Mouse (Mus musculus): Measurements from ENCODE around the gene Polh. TPM values are rescaled to one million over a fixed set of nuclear protein-coding genes. Genes with fewer than 3 reads are reported as not detected.

Gene Polh
- polyA plus RNA-seq, 1 experiment from 2014 or later: 9.0 TPM

- H3K36me3 ChIP-seq: peaks cover 80% of the 10 kb centered on the region
- no peak for ATAC-seq (ENCODE audit: low FRiP score)
- 82% methylated on average over 5 of the region's 5 CpGs for WGBS
Observed at GRCm38 (mm10) chr17:46166270-46166669, 36.2 kb downstream of the Polh start.

GRCm38 (mm10) chr17:46165460-46165859 is 37.0 kb downstream of the Polh start:
- Histone ChIP-seq H3K9ac (no peak overlapping the region), H3K36me3 (peaks cover 72% of the 10 kb centered on the region), H3K27me3 (no peaks in the 10 kb centered on the region), H3K4me2 (no peak overlapping the region), H3K9me3 (no peaks in the 10 kb centered on the region), H3K4me3 (no peak overlapping the region), H3K27ac (no peak overlapping the region), H3K4me1 (replicated peaks) (peaks cover 21% of the 10 kb centered on the region)
- ATAC-seq (ENCODE audit: low FRiP score): no peak
- 91% methylated on average over 12 of the region's 12 CpGs for WGBS

More at GRCm38 (mm10) chr17:46166270-46166669, 36.2 kb downstream of the Polh start:
- Histone ChIP-seq H3K27ac (no peak overlapping the region), H3K27me3 (no peaks in the 10 kb centered on the region), H3K9ac (no peak overlapping the region), H3K9me3 (no peaks in the 10 kb centered on the region), H3K4me2 (no peak overlapping the region), H3K4me1 (replicated peaks) (peaks cover 21% of the 10 kb centered on the region), H3K4me3 (no peak overlapping the region)

- H3K4me3 ChIP-seq: no peak overlapping the region
- peaks cover 66% of the 10 kb centered on the region for H3K36me3 ChIP-seq
- H3K9me3 ChIP-seq: no peaks in the 10 kb centered on the region
- H3K27me3 ChIP-seq: no peaks in the 10 kb centered on the region
- peaks cover 23% of the 10 kb centered on the region for H3K4me1 ChIP-seq (replicated peaks)
- no peak overlapping the region for H3K27ac ChIP-seq
- ATAC-seq (ENCODE audit: low FRiP score): no peak
- 95% methylated on average over 10 of the region's 10 CpGs for WGBS
- no peak overlapping the region for H3K4me2 ChIP-seq
- H3K9ac ChIP-seq: no peak overlapping the region
Observed at GRCm38 (mm10) chr17:46164791-46165190, 37.7 kb downstream of the Polh start.

GRCm38 (mm10) chr17:46164301-46164700 is 38.1 kb downstream of the Polh start:
- WGBS: 95% methylated on average over 8 of the region's 8 CpGs
- H3K4me1 ChIP-seq (replicated peaks): peaks cover 27% of the 10 kb centered on the region
- H3K9me3 ChIP-seq: no peaks in the 10 kb centered on the region
- no peaks in the 10 kb centered on the region for H3K27me3 ChIP-seq
- no peak overlapping the region for H3K27ac ChIP-seq
- no peak for ATAC-seq (ENCODE audit: low FRiP score)
- H3K4me2 ChIP-seq: no peak overlapping the region
- peaks cover 61% of the 10 kb centered on the region for H3K36me3 ChIP-seq
- no peak overlapping the region for H3K9ac ChIP-seq
- H3K4me3 ChIP-seq: no peak overlapping the region

GRCm38 (mm10) chr17:46162951-46163421 is 39.5 kb downstream of the Polh start:
- 89% methylated on average over 9 of the region's 9 CpGs for WGBS
- H3K27me3 ChIP-seq: no peaks in the 10 kb centered on the region
- peak overlapping the region; percentile 78 for H3K4me2 ChIP-seq
- H3K36me3 ChIP-seq: peaks cover 48% of the 10 kb centered on the region
- H3K27ac ChIP-seq: no peak overlapping the region
- H3K9me3 ChIP-seq: no peaks in the 10 kb centered on the region
- H3K4me3 ChIP-seq: 0 out of 2 replicates have a peak overlapping the region, but pooled peaks have one; percentile 78
- ATAC-seq (ENCODE audit: low FRiP score): no peak
- H3K9ac ChIP-seq: no peak overlapping the region
- peaks cover 27% of the 10 kb centered on the region for H3K4me1 ChIP-seq (replicated peaks)

GRCm38 (mm10) chr17:46162551-46162950 is 39.9 kb downstream of the Polh start:
- Histone ChIP-seq H3K4me3 (0 out of 2 replicates have a peak overlapping the region, but pooled peaks have one; percentile 78), H3K9ac (no peak overlapping the region), H3K9me3 (no peaks in the 10 kb centered on the region), H3K36me3 (peaks cover 43% of the 10 kb centered on the region), H3K4me1 (replicated peaks) (peaks cover 27% of the 10 kb centered on the region), H3K27me3 (no peaks in the 10 kb centered on the region), H3K27ac (no peak overlapping the region), H3K4me2 (peak overlapping the region; percentile 78)
- 91% methylated on average over 7 of the region's 7 CpGs for WGBS
- no peak for ATAC-seq (ENCODE audit: low FRiP score)

- Histone ChIP-seq H3K4me3 (peak overlapping the region; percentile 78), H3K36me3 (peaks cover 35% of the 10 kb centered on the region), H3K4me1 (replicated peaks) (peaks cover 27% of the 10 kb centered on the region), H3K9me3 (no peaks in the 10 kb centered on the region), H3K9ac (peak overlapping the region; percentile 92), H3K27me3 (no peaks in the 10 kb centered on the region), H3K27ac (peak overlapping the region; percentile 83; the same call in 1 of the 2 replicates), H3K4me2 (peak overlapping the region; percentile 78)
- 51% methylated on average over 9 of the region's 9 CpGs for WGBS
- no peak for ATAC-seq (ENCODE audit: low FRiP score)
Observed at GRCm38 (mm10) chr17:46161710-46162109, 40.7 kb downstream of the Polh start.

- Histone ChIP-seq H3K4me2 (peak overlapping the region; percentile 78), H3K27ac (peak overlapping the region; percentile 83), H3K4me3 (peak overlapping the region; percentile 78), H3K9ac (peak overlapping the region; percentile 92), H3K9me3 (no peaks in the 10 kb centered on the region), H3K4me1 (replicated peaks) (peaks cover 27% of the 10 kb centered on the region), H3K27me3 (no peaks in the 10 kb centered on the region), H3K36me3 (peaks cover 30% of the 10 kb centered on the region)
- ATAC-seq (ENCODE audit: low FRiP score): peak; percentile 63
- 0% methylated on average over 19 of the region's 19 CpGs for WGBS
Observed at GRCm38 (mm10) chr17:46161179-46161578, 41.3 kb downstream of the Polh start.

- peak within 1 kb of the TSS; percentile 78 for H3K4me3 ChIP-seq
- H3K27ac ChIP-seq: peak within 1 kb of the TSS; percentile 83
- WGBS: under 1% methylated on average over 23 of the region's 23 CpGs
- peak within 1 kb of the TSS; percentile 78 for H3K4me2 ChIP-seq
- H3K4me1 ChIP-seq (replicated peaks): peaks cover 27% of the 10 kb centered on the region
- H3K36me3 ChIP-seq: peaks cover 25% of the 10 kb centered on the region
- no peaks in the 10 kb centered on the region for H3K9me3 ChIP-seq
- peak; percentile 96 for ATAC-seq (ENCODE audit: low FRiP score)
- H3K9ac ChIP-seq: peak within 1 kb of the TSS; percentile 92
- no peaks in the 10 kb centered on the region for H3K27me3 ChIP-seq
Observed at GRCm38 (mm10) chr17:46160686-46161085, 41.8 kb downstream of the Polh start, which contains the start of gene Gtpbp2. TSS of gene Gtpbp2 (plus strand) at chr17:46161032.

- H3K36me3 ChIP-seq: peaks cover 20% of the 10 kb centered on the region
- peak overlapping the region; percentile 56 for H3K9ac ChIP-seq
- no peaks in the 10 kb centered on the region for H3K27me3 ChIP-seq
- no peaks in the 10 kb centered on the region for H3K9me3 ChIP-seq
- H3K4me3 ChIP-seq: peak overlapping the region; percentile 78
- H3K4me2 ChIP-seq: peak overlapping the region; percentile 78
- H3K27ac ChIP-seq: peak overlapping the region; percentile 80
- ATAC-seq (ENCODE audit: low FRiP score): peak; percentile 69
- WGBS: 0% methylated on average over 16 of the region's 16 CpGs
- peaks cover 27% of the 10 kb centered on the region for H3K4me1 ChIP-seq (replicated peaks)
Observed at GRCm38 (mm10) chr17:46160090-46160662, 42.3 kb downstream of the Polh start.

- H3K4me2 ChIP-seq: no peak overlapping the region; the same call in 1 of the 2 replicates
- no peak for ATAC-seq (ENCODE audit: low FRiP score)
- peaks cover 10% of the 10 kb centered on the region for H3K36me3 ChIP-seq
- no peaks in the 10 kb centered on the region for H3K27me3 ChIP-seq
- 0 out of 2 replicates have a peak overlapping the region, but pooled peaks have one; percentile 56 for H3K9ac ChIP-seq
- no peak overlapping the region for H3K4me3 ChIP-seq
- peaks cover 27% of the 10 kb centered on the region for H3K4me1 ChIP-seq (replicated peaks)
- 61% methylated on average over 2 of the region's 2 CpGs for WGBS
- no peaks in the 10 kb centered on the region for H3K9me3 ChIP-seq
- H3K27ac ChIP-seq: no peak overlapping the region
Observed at GRCm38 (mm10) chr17:46159236-46159635, 43.2 kb downstream of the Polh start.

GRCm38 (mm10) chr17:46157131-46157530 is 45.3 kb downstream of the Polh start:
- H3K9me3 ChIP-seq: no peaks in the 10 kb centered on the region

GRCm38 (mm10) chr17:46156680-46157079 is 45.8 kb downstream of the Polh start:
- ATAC-seq (ENCODE audit: low FRiP score): no peak
- H3K9ac ChIP-seq: no peak overlapping the region
- 90% methylated on average over 5 of the region's 5 CpGs for WGBS
- no peak overlapping the region for H3K4me3 ChIP-seq
- no peak overlapping the region for H3K27ac ChIP-seq
- H3K36me3 ChIP-seq: no peaks in the 10 kb centered on the region
- no peaks in the 10 kb centered on the region for H3K27me3 ChIP-seq
- H3K4me2 ChIP-seq: no peak overlapping the region
- no peaks in the 10 kb centered on the region for H3K9me3 ChIP-seq
- H3K4me1 ChIP-seq (replicated peaks): peaks cover 23% of the 10 kb centered on the region

More at GRCm38 (mm10) chr17:46157131-46157530, 45.3 kb downstream of the Polh start:
- Histone ChIP-seq H3K27me3 (no peaks in the 10 kb centered on the region), H3K9ac (no peak overlapping the region), H3K4me3 (no peak overlapping the region), H3K36me3 (no peaks in the 10 kb centered on the region), H3K27ac (no peak overlapping the region), H3K4me2 (no peak overlapping the region), H3K4me1 (replicated peaks) (peaks cover 23% of the 10 kb centered on the region)
- ATAC-seq (ENCODE audit: low FRiP score): no peak
- WGBS: 89% methylated on average over 8 of the region's 8 CpGs
